Mouse (Mus musculus): ENCODE measurements around the gene Rnh1. TPM values are rescaled to one million over a fixed set of nuclear protein-coding genes. Genes with fewer than 3 reads are reported as not detected.
A peak's percentile ranks its signal among the peaks of the same experiment; 100 is the strongest.

The Rnh1 gene
- polyA plus RNA-seq, 2 experiments: 92.3 to 216 TPM

DNA sequence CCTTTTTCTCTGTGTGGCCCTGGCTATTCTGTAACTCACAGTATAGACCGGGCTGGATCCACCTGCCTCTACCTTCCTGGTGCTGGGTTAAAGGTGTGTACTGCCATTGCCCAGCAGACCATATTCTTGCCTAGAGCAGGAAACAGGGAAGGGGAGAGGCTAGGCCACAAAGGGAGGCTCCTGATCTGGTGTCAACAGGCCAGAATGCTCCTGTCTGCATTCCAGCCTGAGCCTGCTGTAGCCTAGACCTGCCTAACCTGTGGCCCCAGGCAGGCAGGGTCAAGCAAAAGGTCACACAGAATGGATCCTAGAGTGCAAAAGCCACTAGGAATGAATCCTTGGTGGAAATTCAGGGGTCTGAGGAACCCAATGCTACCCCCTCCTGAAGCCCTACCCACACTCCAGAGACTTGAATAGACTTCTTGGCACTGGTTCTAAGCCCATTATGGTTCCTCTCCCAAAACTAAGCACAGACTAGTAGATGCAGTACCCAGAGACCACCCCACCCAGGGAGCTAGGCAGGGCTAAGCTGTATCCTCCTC, 47.0 kb upstream of the Rnh1 start:
- Histone ChIP-seq H3K36me3 (ENCODE audit: control insufficient read depth, insufficient read depth, low read length) (peaks cover 22% of the 10 kb centered on the region), H3K4me3 (replicated peaks; ENCODE audit: low read length) (no peak overlapping the region), H3K9ac (ENCODE audit: low read depth, low read length, severe bottlenecking) (no peak overlapping the region), H3K4me1 (ENCODE audit: control insufficient read depth, insufficient read depth, low read length) (peaks cover 23% of the 10 kb centered on the region), H3K27ac (replicated peaks; ENCODE audit: low read depth, low read length) (no peak overlapping the region), H3K4me2 (replicated peaks; ENCODE audit: low read depth, low read length, severe bottlenecking) (no peak overlapping the region), H3K27me3 (ENCODE audit: control insufficient read depth, insufficient read depth, low read length) (no peaks in the 10 kb centered on the region), H3K9me3 (ENCODE audit: control insufficient read depth, low read length) (no peaks in the 10 kb centered on the region)
- no peak for ATAC-seq (ENCODE audit: low FRiP score, low read depth)
- no peak for DNase-seq (ENCODE audit: low spot score)
- TF ChIP-seq POLR2A (IDR thresholded peaks at IDR 0.05; ENCODE audit: borderline replicate concordance, extremely low read depth, insufficient read depth, insufficient read length): no peak
- 88% methylated on average over 1 of the region's 1 CpGs for WGBS

DNA sequence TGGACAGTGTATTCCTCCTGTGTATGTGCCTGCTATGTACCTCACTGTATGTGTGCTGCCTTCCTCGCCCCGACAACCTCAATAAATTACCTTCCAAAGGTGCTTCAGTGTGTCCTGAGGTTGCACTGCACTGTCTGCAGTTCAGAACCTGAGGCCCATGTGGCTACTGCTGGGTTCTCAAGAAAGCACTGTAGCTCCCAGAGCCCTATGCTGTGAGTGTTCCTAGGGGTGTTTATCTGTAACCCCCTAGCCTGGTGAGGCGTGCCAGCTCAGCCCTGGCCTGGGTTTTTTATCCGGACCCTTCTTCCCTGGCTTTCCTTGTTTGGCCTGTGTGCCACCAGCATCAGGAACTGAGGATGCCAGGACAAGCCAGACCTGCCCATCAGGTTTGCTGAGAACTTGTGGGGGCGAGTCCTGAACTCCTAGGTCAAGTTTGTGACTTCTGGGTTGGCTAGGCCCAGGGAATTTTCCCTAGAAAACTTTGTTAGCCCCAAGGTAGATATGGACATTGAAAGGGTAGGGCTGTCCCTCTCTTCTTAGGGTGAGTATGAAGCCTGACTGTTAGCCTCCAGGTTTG, 46.0 kb upstream of the Rnh1 start:
- DNase-seq (ENCODE audit: low spot score) (no peak), ATAC-seq (ENCODE audit: low FRiP score, low read depth) (no peak)
- WGBS: 82% methylated on average over 5 of the region's 5 CpGs
- TF ChIP-seq POLR2A (IDR thresholded peaks at IDR 0.05; ENCODE audit: borderline replicate concordance, extremely low read depth, insufficient read depth, insufficient read length): no peak
- H3K9me3 ChIP-seq (ENCODE audit: control insufficient read depth, low read length): no peaks in the 10 kb centered on the region
- no peak overlapping the region for H3K4me2 ChIP-seq (replicated peaks; ENCODE audit: low read depth, low read length, severe bottlenecking)
- H3K27me3 ChIP-seq (ENCODE audit: control insufficient read depth, insufficient read depth, low read length): no peaks in the 10 kb centered on the region
- H3K4me3 ChIP-seq (replicated peaks; ENCODE audit: low read length): no peak overlapping the region
- H3K9ac ChIP-seq (ENCODE audit: low read depth, low read length, severe bottlenecking): no peak overlapping the region
- peaks cover 22% of the 10 kb centered on the region for H3K36me3 ChIP-seq (ENCODE audit: control insufficient read depth, insufficient read depth, low read length)
- H3K4me1 ChIP-seq (ENCODE audit: control insufficient read depth, insufficient read depth, low read length): peaks cover 23% of the 10 kb centered on the region
- no peak overlapping the region for H3K27ac ChIP-seq (replicated peaks; ENCODE audit: low read depth, low read length)

DNA sequence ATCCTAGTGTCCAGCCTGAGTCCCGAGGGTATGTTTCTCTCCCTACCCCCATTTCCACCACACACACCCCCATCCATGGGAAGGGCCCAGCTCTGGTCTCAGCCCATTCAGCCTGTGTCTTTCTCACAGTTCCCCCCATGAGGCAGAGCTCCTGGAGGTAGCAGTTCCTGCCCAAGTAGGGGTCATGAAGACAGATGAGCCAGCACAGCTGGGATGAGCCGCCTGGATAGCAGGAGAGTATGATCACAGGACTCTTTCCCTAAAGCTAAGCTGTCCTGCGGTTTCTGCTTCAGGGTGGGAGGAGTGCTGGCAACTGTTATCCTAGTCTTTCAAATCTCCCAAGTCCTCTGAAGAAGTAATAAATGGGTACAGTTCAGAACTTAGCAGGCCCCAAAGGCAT, 45.5 kb upstream of the Rnh1 start:
- Histone ChIP-seq H3K9me3 (ENCODE audit: control insufficient read depth, low read length) (no peaks in the 10 kb centered on the region), H3K4me2 (replicated peaks; ENCODE audit: low read depth, low read length, severe bottlenecking) (no peak overlapping the region), H3K9ac (ENCODE audit: low read depth, low read length, severe bottlenecking) (no peak overlapping the region), H3K4me1 (ENCODE audit: control insufficient read depth, insufficient read depth, low read length) (peaks cover 23% of the 10 kb centered on the region), H3K36me3 (ENCODE audit: control insufficient read depth, insufficient read depth, low read length) (peaks cover 22% of the 10 kb centered on the region), H3K4me3 (replicated peaks; ENCODE audit: low read length) (no peak overlapping the region), H3K27me3 (ENCODE audit: control insufficient read depth, insufficient read depth, low read length) (no peaks in the 10 kb centered on the region), H3K27ac (replicated peaks; ENCODE audit: low read depth, low read length) (no peak overlapping the region)
- no peak for ATAC-seq (ENCODE audit: low FRiP score, low read depth)
- no peak for TF ChIP-seq POLR2A (IDR thresholded peaks at IDR 0.05; ENCODE audit: borderline replicate concordance, extremely low read depth, insufficient read depth, insufficient read length)
- WGBS: 81% methylated on average over 3 of the region's 3 CpGs
- DNase-seq (ENCODE audit: low spot score): no peak

DNA sequence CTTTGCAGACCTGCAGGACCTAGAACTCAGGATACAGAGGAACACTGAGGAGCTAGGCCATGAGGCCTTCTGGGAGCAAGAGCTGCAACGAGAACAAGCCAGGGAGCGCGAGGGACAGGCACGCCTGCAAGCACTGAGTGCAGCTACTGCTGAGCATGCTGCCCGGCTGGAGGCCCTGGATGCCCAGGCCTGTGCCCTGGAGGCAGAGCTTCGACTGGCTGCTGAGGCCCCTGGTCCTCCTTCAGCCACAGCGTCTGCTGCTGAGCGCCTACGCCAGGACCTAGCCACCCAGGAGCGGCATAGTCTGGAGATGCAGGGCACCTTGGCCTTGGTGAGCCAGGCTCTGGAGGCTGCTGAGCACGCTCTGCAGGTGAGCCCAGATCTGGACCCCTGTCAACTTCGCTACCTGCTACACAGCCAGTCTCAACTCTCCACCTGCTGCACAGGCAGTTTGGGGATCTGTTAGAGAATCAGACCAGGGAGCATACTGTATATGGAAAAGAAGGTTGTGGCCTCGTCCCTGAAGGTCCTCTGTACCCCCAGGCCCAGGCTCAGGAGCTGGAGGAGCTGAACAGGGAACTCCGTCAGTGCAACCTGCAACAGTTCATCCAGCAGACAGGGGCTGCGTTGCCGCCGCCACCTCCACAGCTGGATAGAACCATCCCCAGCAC, 44.8 kb upstream of the Rnh1 start:
- no peaks in the 10 kb centered on the region for H3K27me3 ChIP-seq (ENCODE audit: control insufficient read depth, insufficient read depth, low read length)
- no peak overlapping the region for H3K4me3 ChIP-seq (replicated peaks; ENCODE audit: low read length)

DNA sequence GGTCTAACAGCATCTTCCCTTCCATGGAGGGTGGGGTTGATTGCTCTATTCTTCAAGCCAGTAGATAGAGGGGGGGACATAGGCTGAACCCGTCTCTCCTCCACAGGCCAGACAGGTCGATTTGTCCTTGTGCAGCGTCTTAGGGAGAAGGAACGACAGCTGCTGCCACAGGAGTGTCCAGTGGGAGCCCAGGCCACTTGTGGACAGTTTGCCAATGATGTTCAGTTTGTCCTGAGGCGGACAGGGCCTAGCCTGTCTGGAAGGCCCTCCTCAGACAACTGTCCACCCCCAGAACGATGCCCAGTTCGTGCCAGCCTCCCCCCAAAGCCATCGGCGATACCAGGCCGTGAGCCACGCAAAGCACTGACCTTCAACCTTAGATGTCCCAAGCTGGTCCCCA, 44.2 kb upstream of the Rnh1 start:
- Histone ChIP-seq H3K4me3 (replicated peaks; ENCODE audit: low read length) (peak overlapping the region; percentile 59; the same call in 1 of the 2 replicates), H3K4me2 (replicated peaks; ENCODE audit: low read depth, low read length, severe bottlenecking) (peak overlapping the region; percentile 88; the same call in 1 of the 2 replicates), H3K36me3 (ENCODE audit: control insufficient read depth, insufficient read depth, low read length) (peaks cover 22% of the 10 kb centered on the region), H3K27ac (replicated peaks; ENCODE audit: low read depth, low read length) (no peak overlapping the region), H3K9ac (ENCODE audit: low read depth, low read length, severe bottlenecking) (no peak overlapping the region), H3K4me1 (ENCODE audit: control insufficient read depth, insufficient read depth, low read length) (peaks cover 13% of the 10 kb centered on the region; the same call in 1 of the 2 replicates), H3K9me3 (ENCODE audit: control insufficient read depth, low read length) (no peaks in the 10 kb centered on the region), H3K27me3 (ENCODE audit: control insufficient read depth, insufficient read depth, low read length) (no peaks in the 10 kb centered on the region)
- no peak for DNase-seq (ENCODE audit: low spot score)
- ATAC-seq (ENCODE audit: low FRiP score, low read depth): no peak
- no peak for TF ChIP-seq POLR2A (IDR thresholded peaks at IDR 0.05; ENCODE audit: borderline replicate concordance, extremely low read depth, insufficient read depth, insufficient read length)
- WGBS: 83% methylated on average over 11 of the region's 11 CpGs

More for the DNA sequence above, 44.8 kb upstream of the Rnh1 start:
- ATAC-seq (ENCODE audit: low FRiP score, low read depth): no peak
- H3K9ac ChIP-seq (ENCODE audit: low read depth, low read length, severe bottlenecking): no peak overlapping the region
- DNase-seq (ENCODE audit: low spot score): no peak
- 88% methylated on average over 17 of the region's 17 CpGs for WGBS
- H3K9me3 ChIP-seq (ENCODE audit: control insufficient read depth, low read length): no peaks in the 10 kb centered on the region
- no peak overlapping the region for H3K27ac ChIP-seq (replicated peaks; ENCODE audit: low read depth, low read length)
- H3K4me1 ChIP-seq (ENCODE audit: control insufficient read depth, insufficient read depth, low read length): peaks cover 18% of the 10 kb centered on the region
- no peak overlapping the region for H3K4me2 ChIP-seq (replicated peaks; ENCODE audit: low read depth, low read length, severe bottlenecking)
- peaks cover 22% of the 10 kb centered on the region for H3K36me3 ChIP-seq (ENCODE audit: control insufficient read depth, insufficient read depth, low read length)
- TF ChIP-seq POLR2A (IDR thresholded peaks at IDR 0.05; ENCODE audit: borderline replicate concordance, extremely low read depth, insufficient read depth, insufficient read length): no peak

Measured in limb, embryonic 14.5 days (tissue).